Mouse (Mus musculus): Measurements from ENCODE around the gene Aff3. TPM values are rescaled to one million over a fixed set of nuclear protein-coding genes. Genes with fewer than 3 reads are reported as not detected.

The Aff3 gene
- polyA plus RNA-seq, 2 experiments, result 0.18 to 0.22 TPM

DNA sequence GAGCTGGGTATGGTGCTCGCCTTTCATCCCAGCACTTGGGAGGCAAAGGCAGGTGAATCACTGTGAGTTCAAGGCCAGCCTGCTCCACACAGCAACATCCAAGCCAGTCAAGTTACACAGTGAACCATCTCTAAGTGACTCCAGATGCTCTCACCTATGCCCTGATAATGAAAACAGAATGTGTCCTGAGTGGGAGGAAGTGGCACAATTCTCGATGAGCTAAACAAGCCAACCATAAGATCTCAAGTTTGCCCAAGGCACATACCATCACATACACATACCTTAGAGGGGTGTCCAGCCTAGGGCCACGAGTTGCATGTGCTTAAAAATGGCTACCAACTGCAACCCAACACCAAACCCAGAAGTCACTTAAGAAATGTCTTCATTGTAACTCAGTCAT, 414.5 kb downstream of the Aff3 start:
- no peak overlapping the region for H3K9ac ChIP-seq (replicated peaks)
- no peak for DNase-seq (ENCODE audit: low read depth in 3 of 3, low spot score in 3 of 3)
- H3K4me3 ChIP-seq (ENCODE audit: insufficient read depth in 1 of 2, low read depth in 2 of 2, low read length in 2 of 2), result no peak overlapping the region
- no peaks in the 10 kb centered on the region for H3K27me3 ChIP-seq (ENCODE audit: control insufficient read depth, insufficient read depth, low read length)
- H3K4me2 ChIP-seq (ENCODE audit: low read depth), result no peak overlapping the region
- no peak overlapping the region for H3K27ac ChIP-seq
- peaks cover 0 to 2% of the 10 kb centered on the region in 2 experiments; a peak in 1 of 4 replicates for H3K4me1 ChIP-seq (replicated peaks; ENCODE audit: control insufficient read depth in 2 of 2, insufficient read depth in 2 of 2, low read length in 1 of 2)
- no peaks in the 10 kb centered on the region for H3K36me3 ChIP-seq (replicated peaks; ENCODE audit: control insufficient read depth, insufficient read depth, low read depth)
- H3K9me3 ChIP-seq (ENCODE audit: control insufficient read depth, low read length), result no peaks in the 10 kb centered on the region
- WGBS (ENCODE audit: insufficient replicate concordance), result 48% methylated on average over 3 of the region's 3 CpGs
- no peak for ATAC-seq (ENCODE audit: insufficient read depth)
- TF ChIP-seq CTCF (IDR thresholded peaks at IDR 0.05; ENCODE audit: low read depth) (no peak), EP300 (IDR thresholded peaks at IDR 0.05; ENCODE audit: low read depth) (no peak)

GRCm38 (mm10) chr1:38249561-38249960, 415.2 kb downstream of the Aff3 start:
- H3K4me3 ChIP-seq (ENCODE audit: insufficient read depth in 1 of 2, low read depth in 2 of 2, low read length in 2 of 2), result no peak overlapping the region
- H3K36me3 ChIP-seq (replicated peaks; ENCODE audit: control insufficient read depth, insufficient read depth, low read depth), result no peaks in the 10 kb centered on the region
- no peaks in the 10 kb centered on the region for H3K9me3 ChIP-seq (ENCODE audit: control insufficient read depth, low read length)
- no peak overlapping the region for H3K9ac ChIP-seq (replicated peaks)
- no peak for TF ChIP-seq EP300 (IDR thresholded peaks at IDR 0.05; ENCODE audit: low read depth)
- no peak for TF ChIP-seq CTCF (IDR thresholded peaks at IDR 0.05; ENCODE audit: low read depth)
- DNase-seq (ENCODE audit: low read depth in 3 of 3, low spot score in 3 of 3) (no peak), ATAC-seq (ENCODE audit: insufficient read depth) (no peak)
- no peak overlapping the region for H3K27ac ChIP-seq
- 52% methylated on average over 7 of the region's 7 CpGs for WGBS (ENCODE audit: insufficient replicate concordance)
- H3K4me2 ChIP-seq (ENCODE audit: low read depth), result no peak overlapping the region
- H3K27me3 ChIP-seq (ENCODE audit: control insufficient read depth, insufficient read depth, low read length), result no peaks in the 10 kb centered on the region
- peaks cover 0 to 2% of the 10 kb centered on the region in 2 experiments; a peak in 1 of 4 replicates for H3K4me1 ChIP-seq (replicated peaks; ENCODE audit: control insufficient read depth in 2 of 2, insufficient read depth in 2 of 2, low read length in 1 of 2)

- 54% methylated on average over 9 of the region's 9 CpGs for WGBS (ENCODE audit: insufficient replicate concordance)
- Histone ChIP-seq H3K4me1 (replicated peaks; ENCODE audit: control insufficient read depth in 2 of 2, insufficient read depth in 2 of 2, low read length in 1 of 2) (peaks cover 0 to 7% of the 10 kb centered on the region in 2 experiments; a peak in 2 of 4 replicates), H3K9ac (replicated peaks) (no peak overlapping the region), H3K4me2 (ENCODE audit: low read depth) (no peak overlapping the region), H3K27me3 (ENCODE audit: control insufficient read depth, insufficient read depth, low read length) (no peaks in the 10 kb centered on the region), H3K36me3 (replicated peaks; ENCODE audit: control insufficient read depth, insufficient read depth, low read depth) (no peaks in the 10 kb centered on the region), H3K9me3 (ENCODE audit: control insufficient read depth, low read length) (no peaks in the 10 kb centered on the region), H3K4me3 (ENCODE audit: insufficient read depth in 1 of 2, low read depth in 2 of 2, low read length in 2 of 2) (no peak overlapping the region), H3K27ac (no peak overlapping the region)
- DNase-seq (ENCODE audit: low read depth in 3 of 3, low spot score in 3 of 3) (no peak), ATAC-seq (ENCODE audit: insufficient read depth) (no peak)
- no peak for TF ChIP-seq CTCF (IDR thresholded peaks at IDR 0.05; ENCODE audit: low read depth)
- no peak for TF ChIP-seq EP300 (IDR thresholded peaks at IDR 0.05; ENCODE audit: low read depth)
Measured at GRCm38 (mm10) chr1:38248027-38248426, 416.7 kb downstream of the Aff3 start.

- Histone ChIP-seq H3K27me3 (ENCODE audit: control insufficient read depth, insufficient read depth, low read length) (no peaks in the 10 kb centered on the region), H3K36me3 (replicated peaks; ENCODE audit: control insufficient read depth, insufficient read depth, low read depth) (no peaks in the 10 kb centered on the region), H3K9me3 (ENCODE audit: control insufficient read depth, low read length) (no peaks in the 10 kb centered on the region), H3K4me3 (ENCODE audit: insufficient read depth in 1 of 2, low read depth in 2 of 2, low read length in 2 of 2) (no peak overlapping the region), H3K4me2 (ENCODE audit: low read depth) (no peak overlapping the region), H3K4me1 (replicated peaks; ENCODE audit: control insufficient read depth in 2 of 2, insufficient read depth in 2 of 2, low read length in 1 of 2) (peaks cover 0 to 21% of the 10 kb centered on the region in 2 experiments; a peak in 2 of 4 replicates), H3K9ac (replicated peaks) (no peak overlapping the region), H3K27ac (no peak overlapping the region)
- TF ChIP-seq CTCF (IDR thresholded peaks at IDR 0.05; ENCODE audit: low read depth) (no peak), EP300 (IDR thresholded peaks at IDR 0.05; ENCODE audit: low read depth) (no peak)
- DNase-seq (ENCODE audit: low read depth in 3 of 3, low spot score in 3 of 3) (peak; percentile 20 to 42 (median 34)), ATAC-seq (ENCODE audit: insufficient read depth) (peak; percentile 74)
- whole genome bisulfite sequencing (ENCODE audit: insufficient replicate concordance), result 13% methylated on average over 4 of the region's 4 CpGs
Measured at GRCm38 (mm10) chr1:38242559-38242958, 422.2 kb downstream of the Aff3 start.

- Histone ChIP-seq H3K4me1 (replicated peaks; ENCODE audit: control insufficient read depth in 2 of 2, insufficient read depth in 2 of 2, low read length in 1 of 2) (peaks cover 0 to 21% of the 10 kb centered on the region in 2 experiments; a peak in 2 of 4 replicates), H3K36me3 (replicated peaks; ENCODE audit: control insufficient read depth, insufficient read depth, low read depth) (no peaks in the 10 kb centered on the region), H3K9ac (replicated peaks) (no peak overlapping the region), H3K4me2 (ENCODE audit: low read depth) (no peak overlapping the region), H3K4me3 (ENCODE audit: insufficient read depth in 1 of 2, low read depth in 2 of 2, low read length in 2 of 2) (no peak overlapping the region), H3K27ac (no peak overlapping the region), H3K9me3 (ENCODE audit: control insufficient read depth, low read length) (no peaks in the 10 kb centered on the region), H3K27me3 (ENCODE audit: control insufficient read depth, insufficient read depth, low read length) (no peaks in the 10 kb centered on the region)
- no peak for DNase-seq (ENCODE audit: low read depth in 3 of 3, low spot score in 3 of 3)
- TF ChIP-seq EP300 (IDR thresholded peaks at IDR 0.05; ENCODE audit: low read depth), result no peak
- TF ChIP-seq CTCF (IDR thresholded peaks at IDR 0.05; ENCODE audit: low read depth), result no peak
- 61% methylated on average over 4 of the region's 4 CpGs for WGBS (ENCODE audit: insufficient replicate concordance)
- 0 out of 2 replicates have a peak, but pooled peaks have one; percentile 12 for ATAC-seq (ENCODE audit: insufficient read depth)
Measured at GRCm38 (mm10) chr1:38241801-38242200, 423.0 kb downstream of the Aff3 start.
